Mouse (Mus musculus): Measurements from ENCODE around the gene Golga3.

The Golga3 gene

GRCm38 (mm10) chr5:110231638-110232037 is 55.1 kb downstream of the Golga3 start:
- DNase-seq (ENCODE audit: low read depth, low spot score) = peak; percentile 42

GRCm38 (mm10) chr5:110232346-110232745 is 55.8 kb downstream of the Golga3 start:
- DNase-seq (ENCODE audit: low read depth, low spot score) = no peak

GRCm38 (mm10) chr5:110244091-110244490 is 67.6 kb downstream of the Golga3 start:
- DNase-seq (ENCODE audit: low read depth, low spot score) = no peak

- DNase-seq (ENCODE audit: low read depth, low spot score) = no peak
Measured at GRCm38 (mm10) chr5:110266941-110267340, 90.4 kb downstream of the Golga3 start.

GRCm38 (mm10) chr5:110269141-110270101 is 92.9 kb downstream of the Golga3 start, which contains the start of gene Pgam5:
Gene Pgam5 (minus strand): TSS chr5:110269913.
- peak; percentile 95 for DNase-seq (ENCODE audit: low read depth, low spot score)

- no peak for DNase-seq (ENCODE audit: low read depth, low spot score)
Measured at GRCm38 (mm10) chr5:110270242-110270641, 93.7 kb downstream of the Golga3 start.

- DNase-seq (ENCODE audit: low read depth, low spot score) = peak; percentile 57
Measured at GRCm38 (mm10) chr5:110274147-110274546, 97.6 kb downstream of the Golga3 start.

GRCm38 (mm10) chr5:110274846-110275245 is 98.3 kb downstream of the Golga3 start:
- DNase-seq (ENCODE audit: low read depth, low spot score) = no peak
